Mouse (Mus musculus) cerebellum, adult 2 months (tissue): Measurements from ENCODE around the gene Emg1.

Source experiments
- CTCF ChIP-seq: fragments of 200-500 bp; IDR thresholded peaks from 2 replicates; pipeline ENCODE4 v1.5.1; 2011; ENCODE audit warnings: low read depth, mild to moderate bottlenecking, control low read depth, low read length, moderate library complexity, borderline replicate concordance; ENCODE audit not compliant: insufficient read depth
- POLR2A ChIP-seq: fragments of 200-500 bp; IDR thresholded peaks from 2 replicates; pipeline ENCODE4 v1.6.1; 2011; ENCODE audit warnings: low read length, control low read depth, borderline replicate concordance; ENCODE audit not compliant: insufficient read depth

DNA sequence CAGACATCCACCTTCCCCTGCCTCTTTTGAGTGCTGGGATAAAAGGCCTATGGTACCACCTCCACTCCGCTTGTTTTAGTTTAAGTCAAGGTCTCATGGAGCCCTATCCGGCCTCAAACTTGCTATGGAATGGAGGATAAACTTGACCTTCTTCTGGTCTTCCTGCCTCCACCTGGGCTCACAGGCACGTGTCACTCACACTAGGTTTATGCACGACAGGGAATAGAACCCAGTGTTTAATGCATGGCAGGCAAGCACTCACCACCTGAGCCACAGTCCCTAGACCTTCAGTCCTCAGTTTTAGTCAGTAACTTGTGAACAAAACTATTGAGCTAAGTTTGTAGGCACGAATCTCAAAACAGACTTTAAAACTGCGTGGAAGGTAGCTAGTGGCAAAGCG is 19.1 kb upstream of the Emg1 start:
- TF ChIP-seq CTCF (no peak), POLR2A (no peak)
